Mouse (Mus musculus): ENCODE data around the gene Ranbp17. TPM values are rescaled to one million over a fixed set of nuclear protein-coding genes. Genes with fewer than 3 reads are reported as not detected.

The Ranbp17 gene
- total RNA-seq, 2 experiments from 2014 or later = 6.9 to 9.4 TPM

DNA sequence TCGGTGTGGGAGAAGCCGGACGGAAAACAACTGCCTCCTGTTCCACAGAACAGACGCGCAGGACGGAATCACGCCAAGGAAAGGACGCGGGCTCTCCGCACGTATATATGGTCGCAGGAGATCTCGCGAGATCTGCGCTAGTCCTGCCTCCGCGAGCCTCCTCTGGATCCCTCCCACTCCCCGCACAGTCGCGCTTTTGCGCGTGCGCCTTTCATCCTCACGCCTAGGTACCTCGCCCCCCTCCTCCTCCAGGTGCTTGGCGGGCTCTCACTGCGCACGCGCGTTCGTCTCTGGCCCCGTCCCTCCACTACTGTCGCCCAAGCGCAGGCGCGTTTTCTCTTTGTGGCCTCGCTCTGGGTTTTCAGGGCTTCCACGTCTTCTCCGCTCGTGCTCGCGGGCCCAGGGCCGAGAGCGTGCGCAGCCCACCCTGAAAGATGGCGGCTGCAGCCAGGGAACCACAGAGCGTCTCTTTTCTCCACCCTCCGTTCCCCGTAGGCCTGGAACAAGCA lies 350.5 kb downstream of the Ranbp17 start, which contains the start of gene Npm1:
Gene Npm1, minus strand, starts transcription at position 209 of the 509 bp plus-strand sequence.
- intact Hi-C loops (cut with DNase I) = no loop called here
- DNase-seq (ENCODE audit: low spot score in 2 of 2) = peak; percentile 99 to 100

GRCm38 (mm10) chr11:33162211-33162997 lies 351.1 kb downstream of the Ranbp17 start:
- intact Hi-C loops (cut with DNase I) = no loop called here

More at GRCm38 (mm10) chr11:33162211-33162997, 351.1 kb downstream of the Ranbp17 start:
- peak; percentile 60 to 74 for DNase-seq (ENCODE audit: low spot score in 2 of 2)

Other genes with a start within 250 kb of the Ranbp17 start
- not detected for gene Gm12117, start 237.0 kb downstream of the Ranbp17 start, total RNA-seq (2021)
- gene Gabrp, start 65.2 kb upstream of the Ranbp17 start, total RNA-seq (2021) = not detected
- gene D130052B06Rik, start 85.6 kb upstream of the Ranbp17 start, total RNA-seq (2021) = not detected